Mouse (Mus musculus): ENCODE results near the gene Mef2c. TPM values are rescaled to one million over a fixed set of nuclear protein-coding genes. Genes with fewer than 3 reads are reported as not detected.

Gene Mef2c
- polyA plus RNA-seq, 1 experiment from 2014 or later, result 30.7 TPM

DNA sequence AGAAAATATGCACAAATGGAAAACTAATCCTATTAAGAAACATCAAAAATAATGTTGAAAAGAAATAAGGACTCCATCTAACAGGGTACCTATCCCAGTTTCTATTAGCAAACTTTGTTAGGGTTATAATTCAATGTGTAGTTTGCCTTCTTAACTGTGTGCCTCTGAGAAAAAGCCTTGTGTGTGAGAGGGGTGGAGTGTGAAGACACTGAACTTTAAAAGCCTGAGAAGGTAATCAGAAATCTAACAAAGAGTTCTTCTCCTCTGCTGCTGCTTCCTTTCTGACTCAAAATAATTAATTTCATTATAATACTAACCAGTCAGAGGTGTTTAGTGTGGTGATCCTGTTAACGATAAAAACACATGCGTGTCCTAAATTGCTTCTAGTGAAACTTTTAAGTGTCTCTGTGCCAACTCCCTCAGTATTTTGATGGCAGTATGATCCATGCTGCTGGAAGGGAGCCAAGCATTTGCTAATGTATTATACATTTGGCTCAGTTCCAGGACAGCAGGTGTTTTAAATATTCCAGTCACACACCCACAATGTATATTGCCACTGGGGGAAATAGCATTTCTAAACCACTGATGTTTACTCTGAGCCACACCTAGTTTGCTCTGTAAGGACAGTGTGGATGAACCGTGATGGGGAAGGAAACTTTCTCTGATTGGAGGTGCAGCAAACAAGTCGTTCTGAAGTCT is 104.2 kb downstream of the Mef2c start:
- peak; percentile 75; the same call in 1 of the 2 replicates for ATAC-seq (ENCODE audit: low FRiP score)
- Histone ChIP-seq H3K27me3 (ENCODE audit: control insufficient read depth, insufficient read depth, low read length) (no peaks in the 10 kb centered on the region), H3K27ac (no peak overlapping the region), H3K9me3 (ENCODE audit: control insufficient read depth, low read length) (no peaks in the 10 kb centered on the region), H3K4me1 (replicated peaks; ENCODE audit: control insufficient read depth, insufficient read depth, low read length) (peaks cover 11% of the 10 kb centered on the region), H3K4me2 (replicated peaks) (no peak overlapping the region), H3K4me3 (replicated peaks; ENCODE audit: low read length) (no peak overlapping the region), H3K9ac (no peak overlapping the region), H3K36me3 (replicated peaks; ENCODE audit: control insufficient read depth, insufficient read depth) (no peaks in the 10 kb centered on the region)
- peak; percentile 73 for DNase-seq (ENCODE audit: low spot score)
- 42% methylated on average over 4 of the region's 4 CpGs for WGBS

DNA sequence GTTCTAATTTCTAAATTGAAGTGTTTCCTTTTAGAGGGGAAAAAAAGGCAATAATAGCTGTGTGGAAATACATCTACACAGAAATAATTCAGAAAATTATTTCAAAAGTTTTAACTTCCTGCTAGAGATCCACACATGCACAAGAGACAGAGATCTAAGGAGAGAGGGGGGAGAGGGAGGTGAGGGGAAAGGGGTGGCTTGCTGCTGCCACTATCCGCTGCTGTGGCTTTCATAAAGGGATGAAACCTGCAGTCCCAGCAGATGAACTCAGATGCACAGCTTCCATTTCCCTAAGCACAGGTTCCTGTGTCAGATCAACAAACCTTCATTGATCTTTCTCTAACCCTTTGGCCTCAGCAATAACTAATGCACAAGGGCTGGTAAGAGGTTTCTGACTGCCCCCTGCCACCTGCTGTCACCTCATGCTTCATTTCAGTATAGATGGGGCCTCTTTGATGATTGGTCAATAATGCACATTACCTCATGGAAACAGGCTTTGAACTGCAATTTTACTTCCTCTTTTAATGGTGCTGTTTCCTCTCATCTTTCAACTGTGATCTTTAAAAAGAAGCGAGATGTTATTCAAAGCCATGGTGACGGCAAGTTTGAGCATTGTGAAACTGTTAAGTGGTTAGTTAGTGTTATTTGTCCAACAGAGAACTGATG is 105.2 kb downstream of the Mef2c start:
- Histone ChIP-seq H3K27me3 (ENCODE audit: control insufficient read depth, insufficient read depth, low read length) (no peaks in the 10 kb centered on the region), H3K9ac (no peak overlapping the region), H3K27ac (no peak overlapping the region), H3K4me2 (replicated peaks) (no peak overlapping the region), H3K9me3 (ENCODE audit: control insufficient read depth, low read length) (no peaks in the 10 kb centered on the region), H3K4me1 (replicated peaks; ENCODE audit: control insufficient read depth, insufficient read depth, low read length) (peaks cover 11% of the 10 kb centered on the region), H3K36me3 (replicated peaks; ENCODE audit: control insufficient read depth, insufficient read depth) (no peaks in the 10 kb centered on the region), H3K4me3 (replicated peaks; ENCODE audit: low read length) (no peak overlapping the region)
- 76% methylated on average over 3 of the region's 3 CpGs for WGBS
- no peak for DNase-seq (ENCODE audit: low spot score)
- no peak for ATAC-seq (ENCODE audit: low FRiP score)

DNA sequence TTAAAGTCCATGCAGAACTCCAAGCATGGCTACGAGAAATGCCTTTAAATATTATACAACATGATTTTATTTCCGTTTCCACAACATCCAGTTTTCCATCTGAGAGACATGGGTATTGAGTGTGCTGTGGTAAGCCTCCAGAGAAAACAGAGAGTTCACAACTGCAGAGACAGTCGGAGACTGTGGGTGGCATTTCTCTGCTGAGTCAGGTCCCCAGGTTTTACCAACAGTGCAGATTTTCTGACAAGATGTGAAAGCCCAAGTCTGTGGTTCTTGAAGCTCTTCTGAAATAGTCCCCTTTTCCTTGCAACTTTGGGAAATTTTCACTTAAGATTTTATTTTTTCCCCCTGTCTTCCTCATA is 105.7 kb downstream of the Mef2c start:
- Histone ChIP-seq H3K27me3 (ENCODE audit: control insufficient read depth, insufficient read depth, low read length) (no peaks in the 10 kb centered on the region), H3K4me1 (replicated peaks; ENCODE audit: control insufficient read depth, insufficient read depth, low read length) (peaks cover 9% of the 10 kb centered on the region), H3K4me3 (replicated peaks; ENCODE audit: low read length) (no peak overlapping the region), H3K36me3 (replicated peaks; ENCODE audit: control insufficient read depth, insufficient read depth) (no peaks in the 10 kb centered on the region), H3K9me3 (ENCODE audit: control insufficient read depth, low read length) (no peaks in the 10 kb centered on the region), H3K4me2 (replicated peaks) (no peak overlapping the region), H3K27ac (no peak overlapping the region), H3K9ac (no peak overlapping the region)
- 83% methylated on average over 3 of the region's 3 CpGs for WGBS
- DNase-seq (ENCODE audit: low spot score), result no peak
- no peak for ATAC-seq (ENCODE audit: low FRiP score)

DNA sequence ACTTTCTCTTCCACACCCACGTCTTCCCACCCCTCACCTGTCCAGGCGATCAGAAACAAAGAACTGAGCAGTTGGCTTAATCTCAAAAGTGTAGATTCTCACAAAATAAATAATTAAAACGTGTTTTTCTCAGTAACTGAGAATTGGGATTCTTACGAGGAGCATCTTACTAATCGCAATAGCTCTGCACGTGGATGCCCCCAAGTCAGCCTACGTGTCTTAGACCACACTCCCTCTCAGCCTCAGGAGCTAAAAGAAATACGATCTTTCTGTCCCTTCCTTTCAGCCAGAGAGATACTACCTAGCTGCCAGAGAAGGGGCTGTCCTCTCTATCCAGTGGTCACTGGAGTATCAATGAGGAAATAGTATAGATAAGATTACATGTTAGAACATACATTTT is 106.3 kb downstream of the Mef2c start:
- no peak overlapping the region for H3K9ac ChIP-seq
- WGBS, result 92% methylated on average over 8 of the region's 8 CpGs
- ATAC-seq (ENCODE audit: low FRiP score), result no peak
- no peaks in the 10 kb centered on the region for H3K27me3 ChIP-seq (ENCODE audit: control insufficient read depth, insufficient read depth, low read length)
- H3K4me3 ChIP-seq (replicated peaks; ENCODE audit: low read length), result no peak overlapping the region
- no peak overlapping the region for H3K27ac ChIP-seq
- no peak overlapping the region for H3K4me2 ChIP-seq (replicated peaks)
- DNase-seq (ENCODE audit: low spot score), result no peak
- no peaks in the 10 kb centered on the region for H3K9me3 ChIP-seq (ENCODE audit: control insufficient read depth, low read length)
- 0 out of 2 replicates have a peak, but pooled peaks cover 4% of the 10 kb centered on the region for H3K4me1 ChIP-seq (replicated peaks; ENCODE audit: control insufficient read depth, insufficient read depth, low read length)
- H3K36me3 ChIP-seq (replicated peaks; ENCODE audit: control insufficient read depth, insufficient read depth), result no peaks in the 10 kb centered on the region

DNA sequence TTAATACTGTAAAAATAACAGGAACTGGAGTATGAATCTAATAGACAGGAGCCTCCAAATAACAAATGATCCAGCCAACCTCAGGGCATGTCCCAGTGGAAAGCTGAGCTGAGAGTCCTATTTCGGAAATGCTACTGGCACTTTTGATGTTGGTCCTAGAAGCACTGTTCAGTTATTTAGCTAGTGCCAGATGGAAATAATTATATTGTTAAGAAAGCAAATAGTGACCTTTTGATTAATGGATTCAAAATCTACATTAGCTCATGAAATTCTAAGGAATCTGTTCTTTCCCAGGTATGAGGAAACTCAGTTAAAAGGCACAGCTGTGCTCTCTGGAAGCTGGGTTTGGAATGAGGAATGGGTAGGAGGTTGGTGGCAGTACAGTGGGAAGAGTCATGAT is 108.4 kb downstream of the Mef2c start:
- H3K36me3 ChIP-seq (replicated peaks; ENCODE audit: control insufficient read depth, insufficient read depth), result no peaks in the 10 kb centered on the region
- no peak overlapping the region for H3K9ac ChIP-seq
- DNase-seq (ENCODE audit: low spot score) (no peak), ATAC-seq (ENCODE audit: low FRiP score) (no peak)
- 84% methylated on average over 1 of the region's 1 CpGs for WGBS
- no peak overlapping the region for H3K27ac ChIP-seq
- no peaks in the 10 kb centered on the region for H3K27me3 ChIP-seq (ENCODE audit: control insufficient read depth, insufficient read depth, low read length)
- H3K4me1 ChIP-seq (replicated peaks; ENCODE audit: control insufficient read depth, insufficient read depth, low read length), result 0 out of 2 replicates have a peak, but pooled peaks cover 4% of the 10 kb centered on the region
- no peak overlapping the region for H3K4me3 ChIP-seq (replicated peaks; ENCODE audit: low read length)
- H3K4me2 ChIP-seq (replicated peaks), result no peak overlapping the region
- no peaks in the 10 kb centered on the region for H3K9me3 ChIP-seq (ENCODE audit: control insufficient read depth, low read length)

DNA sequence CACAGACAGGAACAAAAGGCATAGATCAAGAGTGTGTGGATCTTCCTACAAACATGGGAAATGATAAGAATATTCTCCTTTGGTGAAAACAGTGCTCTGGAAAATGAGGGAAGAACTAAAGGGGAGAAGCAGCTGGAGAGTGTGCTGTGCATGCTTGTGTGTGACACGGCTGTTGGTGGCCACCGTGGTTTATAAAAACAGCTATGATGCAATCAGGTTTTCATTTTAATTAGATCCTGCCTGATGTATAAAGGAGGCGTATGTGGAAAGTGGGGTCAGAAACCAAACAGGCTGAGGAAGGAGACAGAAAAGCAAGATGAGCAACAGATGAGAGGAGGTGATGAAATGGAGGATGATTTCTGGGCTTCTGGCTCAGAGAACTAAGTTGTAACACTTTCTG is 112.0 kb downstream of the Mef2c start:
- no peaks in the 10 kb centered on the region for H3K4me1 ChIP-seq (replicated peaks; ENCODE audit: control insufficient read depth, insufficient read depth, low read length)
- no peaks in the 10 kb centered on the region for H3K27me3 ChIP-seq (ENCODE audit: control insufficient read depth, insufficient read depth, low read length)
- H3K4me2 ChIP-seq (replicated peaks), result no peak overlapping the region
- ATAC-seq (ENCODE audit: low FRiP score) (no peak), DNase-seq (ENCODE audit: low spot score) (no peak)
- H3K36me3 ChIP-seq (replicated peaks; ENCODE audit: control insufficient read depth, insufficient read depth), result no peaks in the 10 kb centered on the region
- 88% methylated on average over 3 of the region's 3 CpGs for WGBS
- no peaks in the 10 kb centered on the region for H3K9me3 ChIP-seq (ENCODE audit: control insufficient read depth, low read length)
- no peak overlapping the region for H3K27ac ChIP-seq
- H3K9ac ChIP-seq, result no peak overlapping the region
- no peak overlapping the region for H3K4me3 ChIP-seq (replicated peaks; ENCODE audit: low read length)

DNA sequence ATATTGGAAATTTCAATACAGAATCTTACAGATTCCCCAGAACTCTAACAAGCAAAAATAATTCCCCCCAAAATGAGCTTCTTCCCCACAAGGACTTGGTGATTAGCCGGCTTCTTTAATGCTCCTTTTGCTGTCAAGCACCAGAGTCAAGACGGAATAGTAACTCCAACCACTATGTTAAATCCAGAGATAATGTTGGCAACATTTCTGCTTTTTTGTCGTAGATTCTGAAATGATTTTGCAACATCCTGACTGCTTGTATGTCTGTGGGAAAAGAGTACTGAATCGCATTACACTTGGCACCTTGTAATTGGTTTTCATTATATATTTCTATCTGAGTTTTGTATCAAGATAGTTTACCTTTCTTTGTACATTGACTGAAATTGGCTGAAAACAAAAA is 120.8 kb downstream of the Mef2c start:
- ATAC-seq (ENCODE audit: low FRiP score) (no peak), DNase-seq (ENCODE audit: low spot score) (no peak)
- no peaks in the 10 kb centered on the region for H3K36me3 ChIP-seq (replicated peaks; ENCODE audit: control insufficient read depth, insufficient read depth)
- H3K27me3 ChIP-seq (ENCODE audit: control insufficient read depth, insufficient read depth, low read length), result no peaks in the 10 kb centered on the region
- H3K4me2 ChIP-seq (replicated peaks), result no peak overlapping the region
- WGBS, result 90% methylated on average over 4 of the region's 4 CpGs
- no peak overlapping the region for H3K9ac ChIP-seq
- no peaks in the 10 kb centered on the region for H3K9me3 ChIP-seq (ENCODE audit: control insufficient read depth, low read length)
- H3K4me3 ChIP-seq (replicated peaks; ENCODE audit: low read length), result no peak overlapping the region
- no peaks in the 10 kb centered on the region for H3K4me1 ChIP-seq (replicated peaks; ENCODE audit: control insufficient read depth, insufficient read depth, low read length)
- no peak overlapping the region for H3K27ac ChIP-seq

DNA sequence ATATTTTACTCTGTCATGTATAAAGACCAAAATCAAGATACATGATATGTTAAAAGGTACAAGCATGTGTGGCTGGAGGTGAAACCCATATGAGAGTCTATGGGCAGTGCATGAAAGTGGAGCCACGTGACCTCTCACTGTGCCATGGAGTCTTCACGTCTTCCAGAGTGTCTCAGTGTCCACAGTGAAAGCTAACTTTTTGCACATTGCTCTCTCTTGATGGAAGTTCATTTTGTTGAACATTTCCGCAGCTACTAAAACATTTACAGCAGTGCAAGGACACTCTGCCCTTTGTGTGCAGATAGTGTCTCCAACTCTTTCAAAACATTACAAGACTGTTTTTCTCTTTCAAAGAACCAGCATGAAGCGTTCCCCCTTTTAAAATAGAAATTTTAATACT is 123.6 kb downstream of the Mef2c start:
- no peaks in the 10 kb centered on the region for H3K36me3 ChIP-seq (replicated peaks; ENCODE audit: control insufficient read depth, insufficient read depth)
- WGBS, result 86% methylated on average over 4 of the region's 4 CpGs
- no peak overlapping the region for H3K4me2 ChIP-seq (replicated peaks)
- DNase-seq (ENCODE audit: low spot score) (no peak), ATAC-seq (ENCODE audit: low FRiP score) (no peak)
- no peaks in the 10 kb centered on the region for H3K27me3 ChIP-seq (ENCODE audit: control insufficient read depth, insufficient read depth, low read length)
- H3K4me1 ChIP-seq (replicated peaks; ENCODE audit: control insufficient read depth, insufficient read depth, low read length), result no peaks in the 10 kb centered on the region
- no peak overlapping the region for H3K9ac ChIP-seq
- H3K4me3 ChIP-seq (replicated peaks; ENCODE audit: low read length), result no peak overlapping the region
- H3K9me3 ChIP-seq (ENCODE audit: control insufficient read depth, low read length), result no peaks in the 10 kb centered on the region
- no peak overlapping the region for H3K27ac ChIP-seq

DNA sequence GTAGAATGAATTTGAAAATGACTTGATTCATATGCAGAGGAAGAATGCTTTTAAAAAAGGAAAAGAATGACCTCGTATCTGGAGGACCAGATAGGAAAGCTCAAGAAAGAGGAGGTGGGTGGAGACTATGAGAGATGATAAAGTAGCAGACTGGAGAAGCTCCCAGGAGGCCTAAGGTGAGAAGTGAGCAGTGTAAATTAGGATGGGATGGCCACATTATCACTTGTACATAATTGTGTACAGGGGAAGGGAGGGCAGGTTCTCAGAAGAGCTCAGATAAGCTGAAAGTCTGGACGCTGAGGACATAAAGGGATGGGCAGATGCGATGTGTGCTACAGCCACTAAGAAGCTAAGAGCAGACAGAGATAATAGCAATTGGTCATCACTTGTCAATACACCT is 124.3 kb downstream of the Mef2c start:
- no peaks in the 10 kb centered on the region for H3K9me3 ChIP-seq (ENCODE audit: control insufficient read depth, low read length)
- WGBS, result 91% methylated on average over 3 of the region's 3 CpGs
- no peak for ATAC-seq (ENCODE audit: low FRiP score)
- H3K4me2 ChIP-seq (replicated peaks), result no peak overlapping the region
- no peaks in the 10 kb centered on the region for H3K4me1 ChIP-seq (replicated peaks; ENCODE audit: control insufficient read depth, insufficient read depth, low read length)
- no peak overlapping the region for H3K9ac ChIP-seq
- no peak for DNase-seq (ENCODE audit: low spot score)
- H3K36me3 ChIP-seq (replicated peaks; ENCODE audit: control insufficient read depth, insufficient read depth), result no peaks in the 10 kb centered on the region
- no peak overlapping the region for H3K4me3 ChIP-seq (replicated peaks; ENCODE audit: low read length)
- no peak overlapping the region for H3K27ac ChIP-seq
- H3K27me3 ChIP-seq (ENCODE audit: control insufficient read depth, insufficient read depth, low read length), result no peaks in the 10 kb centered on the region
